Mouse (Mus musculus): ENCODE data around the gene Blzf1. TPM values are rescaled to one million over a fixed set of nuclear protein-coding genes. Genes with fewer than 3 reads are reported as not detected.

The Blzf1 gene
- polyA plus RNA-seq, 1 experiment from 2014 or later: 25.4 TPM

DNA sequence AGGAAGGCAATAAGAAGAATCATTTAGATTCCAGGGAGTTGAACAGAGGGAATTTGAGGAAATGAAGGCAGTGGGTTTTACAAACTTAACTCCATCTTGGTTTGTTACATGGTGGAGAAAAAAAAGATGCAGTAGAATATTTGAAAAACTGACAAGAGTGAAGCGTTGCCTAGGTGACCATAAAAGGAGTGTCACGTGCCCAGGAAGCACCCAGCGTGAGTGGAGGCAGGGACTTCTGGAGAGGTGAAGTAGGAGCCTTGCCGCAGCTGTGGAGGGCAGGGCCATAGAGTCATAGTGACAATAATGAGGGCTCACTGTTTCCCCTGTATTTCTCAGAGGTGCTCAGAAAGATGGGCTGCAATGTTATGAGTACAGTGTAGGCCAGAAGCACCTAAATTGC, 28.0 kb downstream of the Blzf1 start:
- whole genome bisulfite sequencing: 71% methylated on average over 4 of the region's 4 CpGs
- no peak overlapping the region for H3K4me2 ChIP-seq (replicated peaks; ENCODE audit: low read depth, low read length)
- no peak for ATAC-seq (ENCODE audit: low FRiP score, low TSS enrichment)

GRCm38 (mm10) chr1:164276552-164276951, 30.7 kb downstream of the Blzf1 start:
- 90% methylated on average over 3 of the region's 3 CpGs for WGBS
- ATAC-seq (ENCODE audit: low FRiP score, low TSS enrichment): no peak
- Histone ChIP-seq H3K4me2 (replicated peaks; ENCODE audit: low read depth, low read length) (no peak overlapping the region), H3K4me3 (ENCODE audit: low read length) (no peak overlapping the region), H3K27me3 (ENCODE audit: control insufficient read depth, insufficient read depth, low read length) (no peaks in the 10 kb centered on the region), H3K9me3 (ENCODE audit: control insufficient read depth, low read length) (no peaks in the 10 kb centered on the region), H3K27ac (ENCODE audit: low read depth, low read length) (no peak overlapping the region), H3K4me1 (ENCODE audit: control insufficient read depth, insufficient read depth, low read length) (no peaks in the 10 kb centered on the region), H3K9ac (ENCODE audit: low read depth, low read length) (no peak overlapping the region), H3K36me3 (ENCODE audit: control insufficient read depth, insufficient read depth, low read length) (no peaks in the 10 kb centered on the region)

More for the DNA sequence above, 28.0 kb downstream of the Blzf1 start:
- no peak overlapping the region for H3K4me3 ChIP-seq (ENCODE audit: low read length)
- H3K27me3 ChIP-seq (ENCODE audit: control insufficient read depth, insufficient read depth, low read length): no peaks in the 10 kb centered on the region
- no peak overlapping the region for H3K27ac ChIP-seq (ENCODE audit: low read depth, low read length)
- no peaks in the 10 kb centered on the region for H3K4me1 ChIP-seq (ENCODE audit: control insufficient read depth, insufficient read depth, low read length)
- no peaks in the 10 kb centered on the region for H3K9me3 ChIP-seq (ENCODE audit: control insufficient read depth, low read length)
- no peaks in the 10 kb centered on the region for H3K36me3 ChIP-seq (ENCODE audit: control insufficient read depth, insufficient read depth, low read length)
- no peak overlapping the region for H3K9ac ChIP-seq (ENCODE audit: low read depth, low read length)

GRCm38 (mm10) chr1:164275455-164275954, 31.8 kb downstream of the Blzf1 start, which contains the start of gene Ccdc181:
Ccdc181 (plus strand) TSS chr1:164275585.
- no peaks in the 10 kb centered on the region for H3K4me1 ChIP-seq (ENCODE audit: control insufficient read depth, insufficient read depth, low read length)
- H3K4me3 ChIP-seq (ENCODE audit: low read length): peak within 1 kb of the TSS; percentile 48
- peak within 1 kb of the TSS; percentile 76 for H3K4me2 ChIP-seq (replicated peaks; ENCODE audit: low read depth, low read length)
- peak; percentile 99 for ATAC-seq (ENCODE audit: low FRiP score, low TSS enrichment)
- H3K36me3 ChIP-seq (ENCODE audit: control insufficient read depth, insufficient read depth, low read length): no peaks in the 10 kb centered on the region
- H3K27me3 ChIP-seq (ENCODE audit: control insufficient read depth, insufficient read depth, low read length): no peaks in the 10 kb centered on the region; the same call in 1 of the 2 replicates
- 0% methylated on average over 31 of the region's 31 CpGs for WGBS
- peak within 1 kb of the TSS; percentile 61 for H3K9ac ChIP-seq (ENCODE audit: low read depth, low read length)
- H3K9me3 ChIP-seq (ENCODE audit: control insufficient read depth, low read length): no peaks in the 10 kb centered on the region
- no peak within 1 kb of the TSS for H3K27ac ChIP-seq (ENCODE audit: low read depth, low read length)

DNA sequence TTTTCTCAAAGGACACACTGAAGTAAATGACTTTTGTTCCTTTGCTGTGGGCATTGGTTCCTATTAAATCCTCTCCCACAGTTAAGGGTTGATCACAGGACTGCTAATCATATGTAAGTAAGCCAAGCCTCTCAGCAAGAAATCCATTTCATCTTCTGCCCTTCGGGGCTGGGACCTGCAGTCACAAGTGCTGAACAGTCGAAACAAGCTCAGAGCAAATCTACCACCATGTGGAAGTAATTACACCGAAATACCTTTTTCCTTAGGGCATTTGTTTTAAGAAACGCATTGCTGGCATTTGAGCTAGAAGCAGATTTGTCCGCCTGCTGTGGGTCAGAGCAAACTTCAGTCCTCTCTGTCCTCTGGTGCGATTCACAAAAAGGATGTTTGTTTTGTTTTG, 33.6 kb downstream of the Blzf1 start:
- no peaks in the 10 kb centered on the region for H3K9me3 ChIP-seq (ENCODE audit: control insufficient read depth, low read length)
- H3K36me3 ChIP-seq (ENCODE audit: control insufficient read depth, insufficient read depth, low read length): no peaks in the 10 kb centered on the region
- no peak overlapping the region for H3K4me2 ChIP-seq (replicated peaks; ENCODE audit: low read depth, low read length)
- 72% methylated on average over 6 of the region's 6 CpGs for WGBS
- no peak overlapping the region for H3K9ac ChIP-seq (ENCODE audit: low read depth, low read length)
- H3K4me1 ChIP-seq (ENCODE audit: control insufficient read depth, insufficient read depth, low read length): no peaks in the 10 kb centered on the region
- no peak overlapping the region for H3K4me3 ChIP-seq (ENCODE audit: low read length)
- H3K27ac ChIP-seq (ENCODE audit: low read depth, low read length): no peak overlapping the region
- no peak for ATAC-seq (ENCODE audit: low FRiP score, low TSS enrichment)
- no peaks in the 10 kb centered on the region; the same call in 1 of the 2 replicates for H3K27me3 ChIP-seq (ENCODE audit: control insufficient read depth, insufficient read depth, low read length)

- H3K36me3 ChIP-seq (ENCODE audit: control insufficient read depth, insufficient read depth, low read length): no peaks in the 10 kb centered on the region
- no peaks in the 10 kb centered on the region for H3K4me1 ChIP-seq (ENCODE audit: control insufficient read depth, insufficient read depth, low read length)
- no peaks in the 10 kb centered on the region; the same call in 1 of the 2 replicates for H3K27me3 ChIP-seq (ENCODE audit: control insufficient read depth, insufficient read depth, low read length)
- 86% methylated on average over 7 of the region's 7 CpGs for WGBS
- H3K4me3 ChIP-seq (ENCODE audit: low read length): no peak overlapping the region
- H3K4me2 ChIP-seq (replicated peaks; ENCODE audit: low read depth, low read length): no peak overlapping the region
- H3K27ac ChIP-seq (ENCODE audit: low read depth, low read length): no peak overlapping the region
- ATAC-seq (ENCODE audit: low FRiP score, low TSS enrichment): no peak
- no peaks in the 10 kb centered on the region for H3K9me3 ChIP-seq (ENCODE audit: control insufficient read depth, low read length)
- H3K9ac ChIP-seq (ENCODE audit: low read depth, low read length): no peak overlapping the region
These were observed 36.3 kb downstream of the Blzf1 start for GRCm38 (mm10) chr1:164270941-164271340.

- 92% methylated on average over 7 of the region's 7 CpGs for WGBS
- ATAC-seq (ENCODE audit: low FRiP score, low TSS enrichment): no peak
- no peak overlapping the region for H3K27ac ChIP-seq (ENCODE audit: low read depth, low read length)
- H3K4me1 ChIP-seq (ENCODE audit: control insufficient read depth, insufficient read depth, low read length): no peaks in the 10 kb centered on the region
- H3K4me2 ChIP-seq (replicated peaks; ENCODE audit: low read depth, low read length): no peak overlapping the region
- no peak overlapping the region for H3K4me3 ChIP-seq (ENCODE audit: low read length)
- no peaks in the 10 kb centered on the region for H3K27me3 ChIP-seq (ENCODE audit: control insufficient read depth, insufficient read depth, low read length)
- no peak overlapping the region for H3K9ac ChIP-seq (ENCODE audit: low read depth, low read length)
- H3K36me3 ChIP-seq (ENCODE audit: control insufficient read depth, insufficient read depth, low read length): peaks cover 9% of the 10 kb centered on the region
- no peaks in the 10 kb centered on the region for H3K9me3 ChIP-seq (ENCODE audit: control insufficient read depth, low read length)
These were observed 45.7 kb downstream of the Blzf1 start for GRCm38 (mm10) chr1:164261553-164261952.

DNA sequence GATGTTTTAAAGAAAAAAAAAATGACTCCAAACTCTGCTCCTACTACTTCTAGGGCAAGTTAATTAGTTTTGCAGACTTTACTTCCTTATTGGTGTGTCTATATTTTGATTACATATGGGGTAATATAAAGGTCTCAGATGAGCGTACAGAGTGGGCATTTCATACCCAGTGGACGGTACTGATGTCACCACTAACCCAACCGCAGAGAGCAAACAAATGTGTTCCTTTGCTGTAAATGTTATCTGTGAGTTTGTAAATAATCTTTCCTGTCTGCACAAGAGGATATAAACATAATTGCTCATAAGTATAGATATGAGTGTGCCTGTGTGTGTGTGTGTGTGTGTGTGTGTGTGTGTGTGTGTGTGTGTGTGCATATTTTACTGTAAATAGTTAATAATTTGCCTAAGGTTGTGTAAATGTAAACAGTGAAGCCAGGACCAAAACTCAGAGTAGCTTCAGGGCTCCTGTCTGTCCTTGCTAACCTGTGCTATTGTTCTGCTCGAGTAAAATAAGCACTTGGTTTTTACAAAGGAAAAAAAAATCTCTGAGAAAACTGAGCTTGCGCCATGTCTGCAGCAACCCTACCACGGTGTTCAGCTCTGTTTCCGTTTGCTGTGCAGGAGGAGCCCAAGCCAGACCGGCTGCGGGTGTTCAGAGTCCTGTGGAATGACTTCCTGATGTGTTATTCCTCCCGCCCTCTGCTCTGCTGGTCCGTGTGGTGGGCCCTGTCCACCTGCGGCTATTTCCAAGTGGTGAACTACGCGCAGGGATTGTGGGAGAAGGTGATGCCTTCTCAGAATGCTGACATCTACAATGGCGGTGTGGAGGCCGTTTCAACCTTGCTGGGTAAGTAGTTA, 46.9 kb downstream of the Blzf1 start:
- Histone ChIP-seq H3K4me3 (ENCODE audit: low read length) (no peak overlapping the region), H3K4me1 (ENCODE audit: control insufficient read depth, insufficient read depth, low read length) (no peaks in the 10 kb centered on the region), H3K9me3 (ENCODE audit: control insufficient read depth, low read length) (no peaks in the 10 kb centered on the region), H3K27me3 (ENCODE audit: control insufficient read depth, insufficient read depth, low read length) (no peaks in the 10 kb centered on the region), H3K4me2 (replicated peaks; ENCODE audit: low read depth, low read length) (no peak overlapping the region), H3K27ac (ENCODE audit: low read depth, low read length) (no peak overlapping the region), H3K9ac (ENCODE audit: low read depth, low read length) (no peak overlapping the region), H3K36me3 (ENCODE audit: control insufficient read depth, insufficient read depth, low read length) (peaks cover 9% of the 10 kb centered on the region)
- ATAC-seq (ENCODE audit: low FRiP score, low TSS enrichment): no peak
- 76% methylated on average over 16 of the region's 16 CpGs for WGBS

DNA sequence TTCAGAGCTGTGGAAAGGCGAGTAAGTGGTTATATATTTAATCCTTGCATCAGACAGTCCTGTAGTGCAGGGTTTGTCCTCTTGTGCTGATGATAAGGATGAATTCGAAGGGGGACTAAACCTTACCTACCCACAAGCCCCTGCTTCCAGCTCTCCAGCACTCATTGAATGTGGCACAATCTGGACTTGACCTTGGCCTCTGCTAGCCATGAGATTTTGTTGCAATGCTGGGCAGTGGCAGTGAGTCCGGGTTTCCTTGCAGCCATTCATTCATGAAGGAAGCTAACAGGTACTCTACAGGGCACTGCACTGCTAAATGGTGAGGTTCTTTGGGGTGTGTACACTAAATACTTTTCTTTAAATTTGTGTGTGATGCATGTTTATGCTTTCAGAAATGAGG, 52.5 kb downstream of the Blzf1 start:
- Histone ChIP-seq H3K36me3 (ENCODE audit: control insufficient read depth, insufficient read depth, low read length) (peaks cover 4% of the 10 kb centered on the region), H3K4me1 (ENCODE audit: control insufficient read depth, insufficient read depth, low read length) (peaks cover 4% of the 10 kb centered on the region), H3K27me3 (ENCODE audit: control insufficient read depth, insufficient read depth, low read length) (no peaks in the 10 kb centered on the region), H3K4me2 (replicated peaks; ENCODE audit: low read depth, low read length) (no peak overlapping the region), H3K27ac (ENCODE audit: low read depth, low read length) (no peak overlapping the region), H3K4me3 (ENCODE audit: low read length) (no peak overlapping the region), H3K9me3 (ENCODE audit: control insufficient read depth, low read length) (no peaks in the 10 kb centered on the region), H3K9ac (ENCODE audit: low read depth, low read length) (no peak overlapping the region)
- ATAC-seq (ENCODE audit: low FRiP score, low TSS enrichment): no peak
- 81% methylated on average over 3 of the region's 3 CpGs for WGBS

- Histone ChIP-seq H3K4me2 (replicated peaks; ENCODE audit: low read depth, low read length) (no peak overlapping the region), H3K27ac (ENCODE audit: low read depth, low read length) (no peak overlapping the region), H3K27me3 (ENCODE audit: control insufficient read depth, insufficient read depth, low read length) (no peaks in the 10 kb centered on the region), H3K4me1 (ENCODE audit: control insufficient read depth, insufficient read depth, low read length) (peaks cover 7% of the 10 kb centered on the region), H3K9ac (ENCODE audit: low read depth, low read length) (no peak overlapping the region), H3K36me3 (ENCODE audit: control insufficient read depth, insufficient read depth, low read length) (peaks cover 4% of the 10 kb centered on the region), H3K9me3 (ENCODE audit: control insufficient read depth, low read length) (no peaks in the 10 kb centered on the region), H3K4me3 (ENCODE audit: low read length) (no peak overlapping the region)
- 59% methylated on average over 5 of the region's 5 CpGs for WGBS
- no peak for ATAC-seq (ENCODE audit: low FRiP score, low TSS enrichment)
These were observed 54.7 kb downstream of the Blzf1 start for GRCm38 (mm10) chr1:164252551-164252950.

All from kidney, embryonic 14.5 days (tissue).